Mouse (Mus musculus): Measurements from ENCODE around the gene Gm4881.

GRCm38 (mm10) chr7:24954450-24954849, 10.2 kb upstream of the Gm4881 start:
- TF ChIP-seq CTCF (IDR thresholded peaks at IDR 0.05; ENCODE audit: borderline replicate concordance, insufficient read depth, low read depth, low read length) (no peak), POLR2A (IDR thresholded peaks at IDR 0.05; ENCODE audit: borderline replicate concordance, insufficient read depth, low read length) (no peak)
